In the genomic region with DNA sequence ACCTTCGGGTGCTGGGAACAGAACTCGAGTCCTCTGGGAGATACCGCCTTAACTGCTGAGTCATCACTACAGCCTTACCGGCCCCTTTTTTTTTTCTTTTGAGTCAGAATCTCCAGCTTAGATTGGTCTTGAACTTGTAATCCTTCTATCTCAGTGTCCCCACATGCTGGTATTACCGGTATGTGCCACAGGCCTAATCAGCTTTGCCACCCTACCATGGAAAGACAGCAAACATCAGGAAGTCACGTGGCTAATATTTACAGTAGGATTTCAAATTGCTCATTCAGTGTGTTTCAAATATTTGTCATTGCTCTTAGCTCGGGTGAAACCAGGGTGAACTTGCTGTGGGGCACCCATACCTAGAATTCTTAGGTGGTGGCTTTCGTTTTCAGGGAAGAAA, we compare ENCODE assay signal across 1 mouse cellular context.
A peak's percentile ranks its signal among the peaks of the same experiment; 100 is the strongest.
TF ChIP-seq lines count a peak whose summit lies in the region.

No protein-coding gene starts in this region.

TF ChIP-seq in CH12.LX, 34 proteins besides CTCF, POLR2A, EP300 and RAD21:
- no peak for TF ChIP-seq ELF1 (IDR thresholded peaks at IDR 0.05; ENCODE audit: low read depth, low read length)
- peak; percentile 85 for TF ChIP-seq MAFK (IDR thresholded peaks at IDR 0.05; ENCODE audit: insufficient replicate concordance, low read length)
